ENCODE assay signal across 8 mouse cellular contexts in the genomic region with DNA sequence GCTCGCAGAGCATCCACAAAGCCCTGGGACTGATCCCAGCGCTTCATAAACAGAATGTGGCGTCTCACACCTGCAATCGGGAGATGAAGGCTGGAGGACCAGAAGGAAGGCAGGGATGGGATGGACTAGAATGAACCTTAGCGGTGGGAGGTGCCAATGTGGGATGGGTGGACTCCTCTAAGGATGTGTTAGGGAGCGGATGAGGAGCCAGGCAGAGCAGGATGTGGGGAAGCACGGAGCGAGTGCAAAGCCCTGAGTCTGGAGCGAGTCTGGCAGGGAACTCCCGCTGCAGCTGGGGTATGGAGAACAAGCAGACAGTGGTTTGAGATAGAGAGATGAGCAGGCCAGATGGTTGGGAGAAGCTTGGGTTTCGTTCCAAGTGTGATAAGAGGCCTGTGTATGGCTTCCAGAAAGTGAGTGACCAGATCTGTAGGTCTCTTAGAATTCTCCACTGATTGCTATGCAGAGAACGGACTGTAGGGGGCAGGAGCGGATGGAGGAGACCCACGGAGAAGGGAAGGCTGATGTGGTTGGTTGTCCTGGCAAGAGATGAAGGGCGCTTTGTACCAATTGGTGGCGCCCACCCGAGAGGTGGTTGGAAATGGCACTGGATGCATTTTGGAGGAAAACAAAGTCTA. TPM values are rescaled to one million over a fixed set of nuclear protein-coding genes. Genes with fewer than 3 reads are reported as not detected.
DNase-seq lines count a peak whose midpoint lies in the region; ATAC-seq and TF ChIP-seq lines count a peak whose summit lies in the region.

No protein-coding gene starts in this region.

- peaks cover 12% of the 10 kb centered on the region for H3K27me3 ChIP-seq in embryonic facial prominence, embryonic 11.5 days (ENCODE audit: control insufficient read depth, insufficient read depth, low read length)
- peaks cover 14% of the 10 kb centered on the region for H3K27me3 ChIP-seq in kidney, postnatal 0 days (ENCODE audit: insufficient read depth, low read length)
- peaks cover 22% of the 10 kb centered on the region for H3K27me3 ChIP-seq in lung, embryonic 14.5 days (ENCODE audit: insufficient read depth, low read length)
- H3K27me3 ChIP-seq in small intestine, adult 2 months (ENCODE audit: control insufficient read depth, insufficient read depth, low read length) = no peaks in the 10 kb centered on the region

- peak; percentile 44 to 80 for DNase-seq in adrenal gland, adult (ENCODE audit: inconsistent age in 2 of 2, low spot score in 1 of 2)
- DNase-seq in adrenal gland, adult 8-10 months = no peak
- peak; percentile 10 to 31 for DNase-seq in urinary bladder, postnatal 36 days (ENCODE audit: low spot score in 2 of 2)
- DNase-seq in urinary bladder, postnatal 4 days (ENCODE audit: low spot score in 2 of 2) = no peak
- DNase-seq in embryonic facial prominence, embryonic 11.5 days (ENCODE audit: low spot score) = peak; percentile 64
- peak; percentile 52 for DNase-seq in kidney, postnatal 0 days (ENCODE audit: low spot score)
- peak; percentile 76 for DNase-seq in lung, embryonic 14.5 days

- TF ChIP-seq CTCF in kidney, postnatal 0 days (IDR thresholded peaks at IDR 0.05; ENCODE audit: low read depth) = peak; percentile 75
- TF ChIP-seq CTCF in lung, embryonic 14.5 days (IDR thresholded peaks at IDR 0.05; ENCODE audit: low read depth) = peak; percentile 79
- TF ChIP-seq CTCF in small intestine, adult 2 months (IDR thresholded peaks at IDR 0.05; ENCODE audit: extremely low read depth, insufficient read length, insufficient replicate concordance, low read depth, low read length) = peak; percentile 52; the same call in 1 of the 2 replicates

- H3K36me3 ChIP-seq in embryonic facial prominence, embryonic 11.5 days (replicated peaks; ENCODE audit: control insufficient read depth, insufficient read depth, low read depth, low read length) = no peaks in the 10 kb centered on the region
- H3K36me3 ChIP-seq in kidney, postnatal 0 days (ENCODE audit: insufficient read depth, low read length) = no peaks in the 10 kb centered on the region
- H3K36me3 ChIP-seq in lung, embryonic 14.5 days (ENCODE audit: insufficient read depth) = no peaks in the 10 kb centered on the region
- no peaks in the 10 kb centered on the region for H3K36me3 ChIP-seq in small intestine, adult 2 months (ENCODE audit: control insufficient read depth, insufficient read depth, low read length)

- no peak overlapping the region for H3K4me2 ChIP-seq in embryonic facial prominence, embryonic 11.5 days (ENCODE audit: low read depth, low read length)
- H3K4me2 ChIP-seq in kidney, postnatal 0 days (ENCODE audit: low read length) = no peak overlapping the region
- H3K4me2 ChIP-seq in lung, embryonic 14.5 days = no peak overlapping the region

- TF ChIP-seq POLR2A in small intestine, adult 2 months (IDR thresholded peaks at IDR 0.05; ENCODE audit: low read depth, low read length) = no peak

- no peaks in the 10 kb centered on the region for H3K4me1 ChIP-seq in embryonic facial prominence, embryonic 11.5 days (ENCODE audit: control insufficient read depth, insufficient read depth, low read length)
- 0 out of 2 replicates have a peak, but pooled peaks cover 3% of the 10 kb centered on the region for H3K4me1 ChIP-seq in kidney, postnatal 0 days (replicated peaks; ENCODE audit: insufficient read depth, low read length)
- no peaks in the 10 kb centered on the region for H3K4me1 ChIP-seq in lung, embryonic 14.5 days (ENCODE audit: insufficient read depth)
- no peaks in the 10 kb centered on the region for H3K4me1 ChIP-seq in small intestine, adult 2 months (ENCODE audit: control insufficient read depth, insufficient read depth, insufficient read length, low read length)

- H3K4me3 ChIP-seq in embryonic facial prominence, embryonic 11.5 days (ENCODE audit: low read depth, low read length) = no peak overlapping the region
- H3K4me3 ChIP-seq in kidney, postnatal 0 days (replicated peaks; ENCODE audit: low read depth, low read length) = no peak overlapping the region
- no peak overlapping the region for H3K4me3 ChIP-seq in lung, embryonic 14.5 days (ENCODE audit: low read depth, low read length)
- H3K4me3 ChIP-seq in small intestine, adult 2 months (ENCODE audit: low read depth, low read length) = no peak overlapping the region

- no peak overlapping the region for H3K27ac ChIP-seq in embryonic facial prominence, embryonic 11.5 days (replicated peaks; ENCODE audit: low read depth, low read length)
- H3K27ac ChIP-seq in kidney, postnatal 0 days = no peak overlapping the region
- H3K27ac ChIP-seq in lung, embryonic 14.5 days (ENCODE audit: low read depth) = no peak overlapping the region
- no peak overlapping the region for H3K27ac ChIP-seq in small intestine, adult 2 months (ENCODE audit: insufficient read depth, low read depth, low read length)

- WGBS in embryonic facial prominence, embryonic 11.5 days = 46% methylated on average over 17 of the region's 17 CpGs
- 47% methylated on average over 17 of the region's 17 CpGs for WGBS in kidney, postnatal 0 days
- 27% methylated on average over 17 of the region's 17 CpGs for whole genome bisulfite sequencing in lung, embryonic 14.5 days
- 39% methylated on average over 17 of the region's 17 CpGs for WGBS in small intestine, adult 2 months

- H3K9me3 ChIP-seq in embryonic facial prominence, embryonic 11.5 days (replicated peaks; ENCODE audit: control insufficient read depth, low read length) = no peaks in the 10 kb centered on the region
- H3K9me3 ChIP-seq in kidney, postnatal 0 days (replicated peaks; ENCODE audit: low read length) = no peaks in the 10 kb centered on the region
- H3K9me3 ChIP-seq in lung, embryonic 14.5 days (ENCODE audit: low read depth, low read length) = no peaks in the 10 kb centered on the region

- no peak for ATAC-seq in embryonic facial prominence, embryonic 11.5 days (replicated peaks; ENCODE audit: insufficient number of reproducible peaks, low FRiP score, low TSS enrichment, low read depth)
- no peak for ATAC-seq in kidney, postnatal 0 days (replicated peaks; ENCODE audit: low FRiP score, low read depth)
- ATAC-seq in lung, embryonic 14.5 days (ENCODE audit: insufficient read depth) = no peak

- H3K9ac ChIP-seq in embryonic facial prominence, embryonic 11.5 days (replicated peaks; ENCODE audit: low read length) = no peak overlapping the region
- H3K9ac ChIP-seq in kidney, postnatal 0 days (ENCODE audit: low read depth, low read length) = no peak overlapping the region
- no peak overlapping the region for H3K9ac ChIP-seq in lung, embryonic 14.5 days

RNA-seq across cellular contexts. Expression of a gene that starts 16.3 kb away (rescaled TPM):
- 1 to 10 TPM; 1.2 to 2.3 (median 1.7) TPM for total RNA-seq in adrenal gland, adult 8-10 months (2022)
- 0.07 and 0.36 TPM in 2 replicates for polyA plus RNA-seq in embryonic facial prominence, embryonic 11.5 days (2014; fragmentation: Nextera tagmentation; extraction: Ambion mirVana)
- polyA plus RNA-seq in kidney, postnatal 0 days (2015; fragmentation: Nextera tagmentation; extraction: Ambion mirVana) = not detected in 2 replicates
- polyA plus RNA-seq in lung, embryonic 14.5 days (2014; fragmentation: Nextera tagmentation; extraction: Ambion mirVana) = not detected in 2 replicates
- polyA plus RNA-seq in small intestine, adult 2 months (2012; rRNA removed) = 0.09 and 0.15 TPM in 2 replicates

RNA-seq across cellular contexts. Expression of a gene that starts 17.8 kb away (rescaled TPM):
- total RNA-seq in adrenal gland, adult 8-10 months (2022) = 10 to 100 TPM in 3 of 4 experiments, 1 to 10 TPM in 1; 9.0 to 19.5 (median 14.7) TPM
- polyA plus RNA-seq in embryonic facial prominence, embryonic 11.5 days (2014; fragmentation: Nextera tagmentation; extraction: Ambion mirVana) = 1.3 and 1.7 TPM in 2 replicates
- 3.4 TPM in 2 replicates for polyA plus RNA-seq in kidney, postnatal 0 days (2015; fragmentation: Nextera tagmentation; extraction: Ambion mirVana)
- 5.7 and 6.0 TPM in 2 replicates for polyA plus RNA-seq in lung, embryonic 14.5 days (2014; fragmentation: Nextera tagmentation; extraction: Ambion mirVana)
- polyA plus RNA-seq in small intestine, adult 2 months (2012; rRNA removed) = 6.9 and 9.2 TPM in 2 replicates

RNA-seq across cellular contexts. Expression of a gene that starts 32.7 kb away (rescaled TPM):
- total RNA-seq in adrenal gland, adult 8-10 months (2022) = 100 to 1,000 TPM; 207 to 252 (median 221) TPM
- 71.4 and 75.6 TPM in 2 replicates for polyA plus RNA-seq in embryonic facial prominence, embryonic 11.5 days (2014; fragmentation: Nextera tagmentation; extraction: Ambion mirVana)
- 103 and 109 TPM in 2 replicates for polyA plus RNA-seq in kidney, postnatal 0 days (2015; fragmentation: Nextera tagmentation; extraction: Ambion mirVana)
- 54.5 and 56.8 TPM in 2 replicates for polyA plus RNA-seq in lung, embryonic 14.5 days (2014; fragmentation: Nextera tagmentation; extraction: Ambion mirVana)
- polyA plus RNA-seq in small intestine, adult 2 months (2012; rRNA removed) = 11.0 and 18.4 TPM in 2 replicates

Comparison
In these comparisons a context has a peak if more than half of its experiments do, and no peak if none do; other contexts are left out.
1. DNase-seq: peak in adrenal gland, adult (2 of 2), urinary bladder, postnatal 36 days (2 of 2), embryonic facial prominence, embryonic 11.5 days (single experiment), kidney, postnatal 0 days (single experiment) and lung, embryonic 14.5 days (single experiment); none in adrenal gland, adult 8-10 months (single experiment) and urinary bladder, postnatal 4 days (0 of 2).
2. Peak in every context shown above with its lines, with median percentiles within 50 percentile points of each other: CTCF ChIP-seq.